Mouse (Mus musculus) skeletal muscle tissue, adult 2 months (tissue): ENCODE results near the gene Slc9a3r2.

ENCODE experiments used
- DNase-seq: peaks from one replicate; pipeline ENCODE4 v3.0.0-alpha.2; 2012; ENCODE audit warnings: low read depth, low spot score

The Slc9a3r2 gene

GRCm38 (mm10) chr17:24593992-24594890 lies 55.9 kb downstream of the Slc9a3r2 start:
- DNase-seq = no peak

GRCm38 (mm10) chr17:24593248-24593647 lies 56.9 kb downstream of the Slc9a3r2 start:
- no peak for DNase-seq

- DNase-seq = no peak
Measured at GRCm38 (mm10) chr17:24591695-24592094, 58.4 kb downstream of the Slc9a3r2 start.

DNA sequence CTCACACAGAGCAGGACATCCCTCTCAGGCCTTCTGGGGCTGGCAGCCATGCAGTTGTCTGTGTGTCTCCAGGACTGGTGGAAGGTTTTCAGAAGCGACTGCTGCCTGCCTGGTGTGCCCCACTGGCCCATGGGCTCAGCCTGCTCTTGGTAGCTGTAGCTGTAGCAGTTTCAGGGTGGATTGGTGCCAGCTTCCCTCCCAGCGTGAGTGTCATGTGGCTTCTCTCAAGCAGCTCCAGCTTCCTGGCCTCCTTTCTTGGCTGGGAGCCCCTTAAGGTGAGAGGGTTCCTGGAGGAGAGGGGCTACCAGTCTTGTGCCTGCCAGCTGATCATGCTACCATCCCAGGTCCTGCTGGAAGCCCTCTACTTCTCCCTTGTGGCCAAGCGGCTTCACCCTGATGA lies 59.2 kb downstream of the Slc9a3r2 start:
- no peak for DNase-seq
